Mouse (Mus musculus) ES-E14 (cell line): ENCODE measurements around the gene Tbcb.

ENCODE experiments used
- CHD2 ChIP-seq: IDR thresholded peaks from 2 replicates; pipeline ENCODE4 v1.6.1; 2014; ENCODE audit warnings: mild to moderate bottlenecking, low read depth, low read length, inconsistent platforms
- ZC3H11A ChIP-seq: IDR thresholded peaks from 2 replicates; pipeline ENCODE4 v1.6.1; 2012; ENCODE audit warnings: low read depth, mild to moderate bottlenecking, inconsistent platforms, low read length, borderline replicate concordance

GRCm38 (mm10) chr7:30188344-30189115 lies 43.5 kb downstream of the Tbcb start:
- no peak for TF ChIP-seq CHD2
- no peak for TF ChIP-seq ZC3H11A
